Mouse (Mus musculus) spleen, adult 12 weeks (tissue): ENCODE measurements around the gene Topbp1.
"Not testable (repeated sequence)": the region's sequence is repeated elsewhere in the genome, so short reads cannot be mapped to it uniquely, and the experiment has no call there.

ENCODE experiments used
- DNase-seq: peaks from one replicate; pipeline ENCODE4 v3.0.0; 2022; ENCODE audit warnings: low spot score

Gene Topbp1

DNA sequence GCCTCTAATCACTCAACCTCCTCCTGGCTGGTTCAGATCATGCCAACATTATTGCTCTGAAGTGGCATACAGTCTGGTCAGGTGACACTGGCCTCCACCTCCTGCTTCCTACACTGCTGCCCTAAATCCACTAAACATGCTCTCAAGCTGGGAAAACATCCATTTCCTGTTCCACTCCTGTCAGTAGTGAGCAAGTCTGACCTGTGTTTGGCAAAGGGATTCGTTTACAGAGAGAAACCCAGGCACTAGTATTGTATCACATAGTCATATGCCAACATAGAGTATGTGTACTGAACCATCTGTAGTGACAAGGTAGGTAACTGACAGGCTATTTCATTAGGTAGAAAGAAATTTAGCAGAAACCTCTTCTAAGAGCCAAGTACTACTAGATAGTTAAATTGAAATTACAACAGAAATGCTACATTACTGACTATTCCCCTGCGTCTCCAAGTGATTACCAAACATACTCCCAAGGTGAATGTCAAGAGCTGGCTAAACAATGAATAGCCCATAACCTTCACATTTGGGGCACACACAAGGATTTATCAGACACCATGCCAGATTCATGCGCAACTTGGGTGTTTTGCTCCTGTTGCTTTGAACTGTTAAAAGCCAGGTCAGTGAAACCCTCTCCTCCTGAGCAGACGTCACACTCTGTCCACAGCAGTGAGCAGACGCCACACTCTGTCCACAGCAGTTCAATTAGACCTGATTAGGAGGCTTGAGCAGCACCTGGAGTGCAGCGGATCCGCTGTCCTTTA is 48.7 kb downstream of the Topbp1 start:
- DNase-seq, result not testable (repeated sequence)

DNA sequence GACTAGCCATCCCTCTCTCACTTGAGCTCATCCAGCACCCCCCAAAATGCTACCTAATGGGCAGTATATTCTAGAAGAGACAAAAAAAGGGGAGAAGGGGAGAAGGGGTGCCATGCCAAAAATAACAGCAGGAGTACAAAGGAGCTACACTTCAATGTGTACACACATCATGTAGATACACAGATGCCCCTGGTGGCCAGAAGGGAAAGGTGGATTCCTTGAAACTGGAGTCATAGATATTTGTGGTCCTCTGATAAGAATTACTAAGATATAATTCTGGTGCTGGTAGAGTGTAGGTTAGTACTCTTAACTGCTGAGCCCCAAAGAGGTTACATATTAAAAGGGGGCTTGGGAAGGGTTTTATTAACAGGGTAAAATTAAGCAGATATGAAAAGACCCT is 52.9 kb downstream of the Topbp1 start:
- no peak for DNase-seq

DNA sequence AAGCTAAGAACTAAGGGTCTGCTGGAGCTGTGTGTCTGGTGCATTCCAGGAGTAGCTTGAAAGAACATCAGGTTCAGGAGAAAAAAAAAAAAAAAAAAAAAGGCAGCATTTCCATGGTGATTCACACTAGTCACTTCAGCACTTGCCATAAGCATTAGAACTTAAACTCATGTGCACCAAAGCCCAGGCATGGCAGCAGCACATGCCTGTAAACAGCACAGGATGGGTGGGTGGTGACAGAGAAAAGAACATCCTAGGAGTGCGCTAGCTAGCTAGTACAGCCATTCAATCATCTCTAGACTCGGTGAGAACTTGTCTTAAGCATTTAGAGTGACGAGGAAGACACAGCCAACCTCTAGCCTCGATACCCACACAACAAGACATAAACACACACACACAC is 53.5 kb downstream of the Topbp1 start:
- DNase-seq, result no peak

DNA sequence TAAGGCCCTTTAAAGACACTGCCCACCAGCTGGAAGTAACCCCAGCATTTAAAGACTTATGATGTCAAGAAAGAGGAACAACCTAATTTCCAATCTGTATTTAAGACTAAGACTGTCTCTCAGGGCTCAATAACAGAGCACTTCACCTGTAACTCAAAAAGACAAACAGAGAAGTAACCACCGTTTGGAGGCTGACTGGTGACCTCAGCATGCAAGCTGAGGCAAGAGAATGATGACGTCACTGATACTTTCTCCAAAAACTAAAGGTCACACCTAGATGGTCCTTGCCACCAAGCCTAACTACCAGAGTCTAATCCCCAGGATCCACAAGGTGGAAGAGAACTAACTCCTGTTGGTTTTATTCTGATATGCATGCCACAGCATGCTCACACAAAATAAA is 55.6 kb downstream of the Topbp1 start:
- DNase-seq, result no peak

DNA sequence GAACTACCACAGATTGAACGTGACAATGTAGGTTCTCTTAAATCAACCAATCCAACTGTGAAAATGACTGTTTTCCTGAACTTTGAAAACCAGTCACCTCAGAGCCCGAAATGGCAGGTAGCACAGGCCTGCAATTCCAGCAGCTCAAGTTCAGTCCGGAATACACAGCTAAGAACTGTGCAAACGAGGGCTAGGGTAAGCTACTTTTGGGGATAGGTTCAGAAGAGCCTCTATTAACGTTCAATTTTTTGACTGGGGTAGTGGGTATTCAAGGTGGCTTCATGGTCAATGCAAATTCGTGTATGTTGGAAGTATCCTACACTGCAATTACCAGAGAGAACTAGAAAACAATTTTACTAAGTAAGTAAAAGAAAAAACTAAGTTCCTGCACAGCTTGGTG is 58.1 kb downstream of the Topbp1 start:
- no peak for DNase-seq

DNA sequence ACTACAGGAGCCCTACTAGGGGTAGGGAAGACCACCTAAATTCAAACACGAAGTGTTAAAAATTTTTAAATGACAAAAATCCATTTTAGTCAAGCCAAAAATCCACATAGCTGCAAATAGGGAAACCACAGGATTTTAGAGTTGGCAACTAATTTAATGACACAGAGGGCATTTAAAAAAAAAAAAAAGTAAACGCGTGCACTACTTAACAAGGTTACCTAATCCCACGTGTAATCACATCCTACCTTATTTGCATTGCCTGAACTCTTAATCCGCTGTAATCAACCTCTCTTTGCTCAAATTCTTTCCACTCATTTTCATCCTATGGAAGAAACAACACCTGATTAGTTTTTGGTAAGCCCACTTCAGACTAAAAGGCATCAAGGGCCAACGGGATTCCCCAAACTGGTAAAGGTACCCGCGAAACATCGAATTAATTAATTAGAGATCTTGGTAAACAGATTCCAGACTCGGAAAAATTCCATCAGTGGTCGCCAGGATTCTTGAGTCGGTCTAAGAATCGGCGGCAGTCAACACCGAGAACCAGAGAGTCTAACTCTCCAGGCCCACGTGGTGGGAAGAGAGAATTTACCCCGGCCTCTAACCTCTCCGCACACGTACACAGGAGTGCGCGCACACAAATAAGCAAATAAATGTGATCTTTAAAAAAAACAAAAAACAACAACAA is 58.9 kb downstream of the Topbp1 start:
- DNase-seq, result peak; percentile 6

DNA sequence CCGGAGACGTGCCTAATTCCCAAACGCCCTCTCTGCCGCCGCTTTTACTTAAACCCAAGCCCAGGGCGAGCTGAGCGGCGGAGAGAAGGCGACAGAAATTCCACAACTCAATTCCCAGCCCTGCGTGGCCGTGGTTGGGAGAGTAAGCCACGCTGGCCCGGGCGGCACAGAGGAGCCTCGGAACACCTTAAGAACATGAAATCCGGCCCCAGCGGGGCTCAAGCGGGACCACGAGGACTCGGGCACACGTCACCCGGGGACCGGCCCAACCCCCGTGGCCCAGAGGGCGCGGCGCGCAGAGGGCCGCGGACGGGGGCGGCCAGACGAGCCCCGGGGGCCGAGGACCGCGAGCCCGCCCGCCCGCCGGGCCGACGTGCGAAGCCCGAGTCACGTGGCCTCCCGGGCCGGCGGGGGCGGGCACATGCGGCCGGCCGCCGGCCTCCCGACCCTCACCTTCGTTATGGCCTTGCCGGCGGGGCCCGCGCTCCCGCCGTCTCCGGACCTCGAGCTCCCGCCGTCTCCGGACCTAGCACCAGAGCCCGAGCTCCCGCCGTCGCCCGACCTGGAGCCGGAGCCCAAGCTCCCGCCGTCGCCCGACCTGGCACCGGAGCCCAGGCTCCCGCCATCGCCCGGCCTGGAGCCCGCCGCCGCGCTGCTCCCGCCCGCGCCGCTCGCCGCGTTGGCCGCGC is 59.7 kb downstream of the Topbp1 start:
- DNase-seq, result peak; percentile 70

DNA sequence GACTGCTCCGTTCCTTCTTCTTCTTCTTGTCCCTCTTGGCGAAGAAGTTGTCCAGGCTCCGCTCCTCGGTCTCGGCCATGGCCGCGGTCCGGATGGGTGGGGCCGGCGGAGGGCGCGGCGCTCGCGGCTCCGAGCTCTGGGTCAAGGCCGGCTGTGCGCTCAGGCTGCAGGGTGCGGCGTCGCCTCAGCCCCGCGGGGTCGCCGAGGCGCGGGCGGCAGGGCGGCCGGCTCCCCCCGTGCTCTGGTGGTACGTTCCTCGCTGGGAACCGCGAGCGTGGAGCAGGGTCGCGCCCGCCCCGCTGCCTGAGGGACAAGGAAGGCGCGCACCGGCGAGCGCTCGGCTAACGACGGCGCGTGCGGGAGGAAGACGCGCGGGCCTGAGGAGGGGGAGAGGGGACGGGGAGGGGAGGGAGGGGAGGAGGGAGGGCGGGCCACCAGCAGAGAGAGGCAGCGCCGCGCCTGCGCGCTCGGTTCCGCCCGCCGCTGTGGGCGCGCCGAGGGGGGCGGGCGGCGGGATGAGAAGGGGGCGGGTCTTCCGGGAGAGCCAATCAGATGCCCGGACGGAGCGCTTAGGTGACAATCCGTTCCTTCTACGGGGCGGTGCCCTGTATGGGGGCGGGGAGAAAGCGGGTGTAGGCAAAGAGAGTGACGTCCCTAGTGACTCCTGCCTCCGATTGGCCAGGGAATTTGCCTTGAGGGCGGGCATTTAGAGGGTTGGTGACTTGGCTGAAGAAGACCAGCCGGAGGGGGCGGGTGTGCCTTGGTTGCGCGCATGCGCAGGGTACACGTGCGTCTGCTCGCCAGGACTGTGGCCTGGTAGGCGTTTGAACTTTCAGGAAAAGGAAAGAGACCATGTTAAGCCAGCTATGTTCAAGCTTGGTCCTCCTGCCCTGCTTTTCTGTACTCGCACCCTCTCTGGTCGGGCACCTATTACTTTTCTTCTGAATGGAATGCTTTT is 60.6 kb downstream of the Topbp1 start, which contains the start of gene Cdv3:
Cdv3 (minus strand) TSS at position 551 of the 958 bp plus-strand sequence.
- peak; percentile 99 for DNase-seq

DNA sequence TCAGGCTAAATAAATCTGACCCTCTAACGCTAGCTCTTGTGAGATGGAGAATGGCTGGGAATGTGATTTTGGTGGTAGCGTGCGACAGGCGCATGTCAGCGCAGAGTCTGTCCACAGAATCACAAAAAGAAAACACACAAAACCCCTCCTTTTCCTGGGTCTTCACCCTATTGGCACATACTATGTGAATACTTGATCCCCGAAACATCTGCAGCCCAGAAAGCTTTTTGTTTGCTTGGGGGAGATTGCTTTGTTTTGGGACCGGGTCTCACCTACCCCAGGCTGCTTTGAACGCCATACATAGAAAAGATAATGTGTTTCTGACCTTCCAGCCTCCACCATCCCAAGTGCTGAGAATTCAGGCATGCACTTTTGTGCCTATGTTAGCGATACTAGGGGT is 61.3 kb downstream of the Topbp1 start:
- DNase-seq, result no peak

DNA sequence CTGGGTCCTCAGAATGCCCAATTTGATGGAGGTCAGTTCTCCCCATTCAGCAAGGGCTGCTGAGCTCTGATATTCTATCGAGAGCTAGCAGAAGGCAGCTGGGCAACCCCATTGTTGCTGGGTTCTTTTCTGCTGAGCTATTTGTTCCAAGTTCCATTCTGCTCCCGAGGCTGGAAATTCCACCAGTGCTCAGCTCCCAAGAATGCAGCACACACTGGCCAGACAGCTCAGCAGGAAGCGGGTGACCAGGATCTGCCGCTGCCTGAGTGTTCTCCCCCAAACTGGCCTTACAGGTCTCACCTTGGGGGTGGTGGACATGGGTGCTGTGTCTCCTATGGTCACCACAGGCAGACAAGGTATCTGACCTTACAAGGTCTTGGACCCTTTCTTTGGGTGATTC is 64.9 kb downstream of the Topbp1 start:
- no peak for DNase-seq

DNA sequence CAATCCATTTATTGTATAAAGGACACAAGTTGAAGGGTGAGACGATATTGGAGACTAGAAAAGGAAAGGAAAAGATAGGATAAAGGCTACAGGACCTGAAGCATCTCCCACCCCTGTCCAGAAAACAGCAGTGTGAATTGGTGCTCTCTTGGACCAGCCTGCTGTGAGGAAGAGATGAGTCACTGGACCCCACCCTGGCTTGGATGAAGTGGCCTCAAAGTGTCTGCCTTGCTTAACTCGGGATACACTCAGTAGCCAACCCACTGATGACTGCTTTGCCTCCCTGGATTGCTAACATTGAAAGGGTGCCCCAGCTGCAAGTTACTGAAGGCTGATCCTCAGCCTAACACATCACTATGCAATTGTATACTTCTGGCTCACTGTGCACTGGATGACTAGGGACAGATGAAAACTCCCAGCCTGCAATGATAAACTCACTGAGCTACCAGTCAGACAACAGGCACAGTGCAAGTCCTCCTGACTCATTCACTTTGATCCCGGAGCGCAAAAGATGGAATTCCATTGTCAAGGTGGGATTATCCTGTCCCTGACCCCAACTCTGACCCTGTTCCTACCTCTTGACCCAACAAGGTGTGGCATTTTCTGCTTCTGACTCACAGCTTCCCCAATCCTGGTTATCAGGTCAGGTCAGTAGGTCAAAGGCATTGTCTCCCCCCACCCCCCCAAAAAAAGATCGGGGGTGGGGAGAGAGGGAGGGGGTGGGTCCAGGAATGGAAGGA is 67.4 kb downstream of the Topbp1 start:
- no peak for DNase-seq

DNA sequence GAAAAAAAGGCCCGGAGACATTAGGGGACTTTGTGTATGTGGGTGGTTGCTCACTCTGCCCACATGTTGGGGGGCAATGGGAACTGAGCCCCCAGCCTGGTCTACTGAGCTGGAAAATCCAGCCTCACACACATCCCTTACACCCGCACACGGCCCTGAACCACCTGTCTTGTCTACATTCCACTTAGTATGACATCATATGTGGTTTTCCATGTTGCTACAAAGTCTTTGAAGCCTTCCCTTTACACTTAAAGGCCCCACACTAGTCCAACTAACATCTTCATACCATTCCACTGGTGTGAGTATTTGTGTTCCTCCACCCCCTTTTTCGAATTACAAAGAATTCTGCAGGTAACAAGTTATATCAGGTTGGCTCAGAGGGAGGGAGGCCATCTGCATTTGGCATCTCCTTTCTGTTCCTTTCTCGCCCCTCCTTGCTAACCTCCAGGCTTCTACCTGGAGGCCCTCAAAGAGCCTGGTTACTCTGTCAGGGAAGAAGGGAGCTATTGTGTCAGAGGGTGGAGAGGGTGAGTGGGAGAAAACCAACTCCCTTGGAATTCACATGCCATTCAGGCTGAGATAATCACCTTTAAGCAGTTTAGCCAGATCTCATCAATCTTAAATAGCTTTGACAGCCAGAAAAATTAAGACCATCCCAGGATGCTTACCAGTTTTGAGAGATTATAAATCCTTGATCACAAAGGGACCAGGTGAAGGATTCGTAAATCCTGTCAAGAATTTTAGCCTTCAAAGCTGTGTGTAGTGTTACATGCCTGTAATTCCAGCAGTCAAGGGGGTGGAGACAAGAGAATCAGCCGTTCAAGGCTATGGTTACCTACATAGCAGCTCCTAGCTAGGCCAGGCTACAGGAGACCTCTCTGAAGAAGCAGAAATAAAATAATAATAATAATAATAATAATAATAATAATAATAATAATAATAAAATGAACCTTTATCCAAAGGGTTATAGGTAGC is 71.6 kb downstream of the Topbp1 start:
- no peak for DNase-seq

DNA sequence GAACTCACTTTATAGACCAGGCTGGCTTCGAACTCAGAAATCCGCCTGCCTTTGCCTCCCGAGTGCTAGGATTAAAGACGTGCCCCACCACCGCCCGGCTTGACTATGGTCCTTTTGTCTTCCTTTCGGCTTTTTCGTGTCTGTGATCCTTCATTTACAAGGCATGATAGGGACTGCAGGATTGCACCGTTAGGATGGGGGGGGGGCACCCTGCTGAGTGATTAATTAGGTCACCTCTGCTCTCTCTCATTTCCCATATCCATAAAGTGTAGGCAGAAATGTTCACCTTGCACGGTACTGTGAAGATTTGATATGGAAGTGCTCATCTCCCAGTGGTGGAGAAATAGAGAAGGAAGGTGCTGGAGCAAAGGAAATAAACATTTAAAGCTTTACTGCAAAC is 73.7 kb downstream of the Topbp1 start:
- DNase-seq, result no peak

DNA sequence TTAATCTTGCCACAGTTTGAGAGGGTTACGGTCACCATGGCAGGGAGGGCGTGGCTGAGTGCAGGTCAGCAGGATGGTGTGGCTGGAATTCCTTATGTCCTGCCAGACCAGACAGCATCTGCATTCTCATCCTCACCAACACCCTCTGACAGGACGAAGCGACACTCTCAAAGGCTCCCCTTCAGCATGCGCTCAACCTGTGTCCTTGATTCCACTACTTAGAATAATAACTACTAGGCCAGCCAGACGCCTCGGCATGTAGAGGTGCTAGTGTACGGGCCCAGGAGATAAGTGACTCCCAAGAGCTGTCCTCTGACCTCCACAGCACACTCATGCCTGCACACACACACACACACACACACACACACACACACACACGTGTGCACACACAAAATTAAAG is 74.2 kb downstream of the Topbp1 start:
- DNase-seq, result no peak

DNA sequence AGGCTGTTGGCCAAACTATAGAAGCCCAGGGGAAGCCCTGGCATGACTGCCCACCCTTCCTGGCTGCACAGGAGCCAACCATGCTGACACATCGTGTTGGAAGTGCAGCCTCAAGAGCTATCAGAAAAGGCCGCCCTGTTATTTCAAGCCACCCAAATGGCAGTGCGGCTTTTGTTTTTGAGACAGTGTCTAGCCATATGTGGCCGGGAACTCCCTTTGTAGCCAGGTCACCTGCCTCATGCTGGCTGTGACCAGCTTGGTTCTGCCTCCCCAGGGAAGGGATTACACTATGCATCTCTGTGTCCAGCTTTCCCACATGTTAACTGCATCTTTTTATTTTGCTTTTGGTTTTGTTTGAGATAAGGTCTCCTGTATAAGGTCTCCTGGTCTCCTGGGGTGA is 75.6 kb downstream of the Topbp1 start:
- no peak for DNase-seq

DNA sequence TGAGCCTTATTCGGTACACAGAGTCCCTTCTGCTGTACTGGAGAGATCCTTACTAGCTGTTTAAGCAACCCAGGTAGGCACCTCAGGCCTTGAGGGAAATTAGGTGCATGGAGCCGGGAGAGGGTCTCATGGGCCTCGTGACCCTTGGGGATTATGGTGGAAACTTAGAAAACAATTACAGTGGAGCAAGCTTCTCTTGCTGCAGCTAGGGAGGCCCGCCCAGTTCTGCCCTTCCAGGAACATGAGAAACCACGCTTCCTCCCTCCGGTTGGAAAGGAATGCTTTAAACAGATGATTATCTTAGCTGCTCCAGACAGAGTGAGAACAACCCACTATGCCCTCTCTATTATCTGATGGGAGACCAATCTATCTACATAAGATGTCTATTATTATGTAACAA is 78.0 kb downstream of the Topbp1 start:
- no peak for DNase-seq

DNA sequence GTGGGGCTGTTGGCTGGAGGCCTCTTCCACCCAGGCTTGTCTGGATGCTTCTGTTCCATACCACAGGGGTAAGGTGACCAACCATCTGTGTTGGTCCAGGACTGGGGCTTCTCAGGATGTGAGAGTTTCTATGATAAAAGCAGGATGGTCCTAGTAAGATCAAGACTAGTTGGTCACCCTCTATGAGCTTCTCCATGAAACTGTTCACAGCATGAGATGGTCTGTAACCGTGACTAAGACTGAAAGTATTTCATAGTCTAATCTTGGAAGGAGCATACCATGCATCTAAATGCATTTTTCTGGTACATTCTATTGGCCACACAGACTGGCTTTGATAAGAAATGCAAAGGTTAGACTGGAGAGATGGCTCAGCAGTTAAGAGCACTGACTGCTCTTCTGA is 78.6 kb downstream of the Topbp1 start:
- DNase-seq, result no peak

DNA sequence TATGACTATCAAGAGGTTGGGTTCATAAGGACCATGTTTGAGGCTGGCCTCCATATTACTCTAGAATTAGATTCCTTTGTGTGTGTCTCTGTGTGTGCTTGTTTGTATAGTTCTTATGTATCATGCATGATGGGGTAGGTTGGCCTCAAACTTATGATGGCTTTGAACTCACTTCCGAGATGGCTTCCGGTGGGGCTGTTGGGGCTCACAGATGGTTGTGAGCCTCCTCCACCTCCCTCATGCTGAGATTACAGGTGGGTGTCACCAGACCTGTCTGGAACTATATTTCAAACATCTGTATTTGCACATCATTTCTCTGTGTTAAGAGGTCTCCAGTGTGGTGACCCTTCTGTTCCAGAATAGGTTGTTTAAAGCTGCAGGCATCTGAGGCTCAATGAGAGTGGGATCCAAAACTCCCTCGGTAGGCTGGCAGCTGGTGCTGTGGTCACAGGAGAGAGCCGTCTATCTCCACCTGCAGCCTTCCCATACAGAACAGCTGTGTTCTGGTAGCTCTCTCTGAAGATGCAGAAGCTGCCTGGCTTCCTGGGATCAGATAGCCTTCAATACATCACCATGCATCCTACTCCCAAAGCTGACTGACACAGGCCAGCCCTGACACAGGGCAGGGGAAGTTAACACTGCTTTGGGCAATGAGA is 79.3 kb downstream of the Topbp1 start:
- no peak for DNase-seq

DNA sequence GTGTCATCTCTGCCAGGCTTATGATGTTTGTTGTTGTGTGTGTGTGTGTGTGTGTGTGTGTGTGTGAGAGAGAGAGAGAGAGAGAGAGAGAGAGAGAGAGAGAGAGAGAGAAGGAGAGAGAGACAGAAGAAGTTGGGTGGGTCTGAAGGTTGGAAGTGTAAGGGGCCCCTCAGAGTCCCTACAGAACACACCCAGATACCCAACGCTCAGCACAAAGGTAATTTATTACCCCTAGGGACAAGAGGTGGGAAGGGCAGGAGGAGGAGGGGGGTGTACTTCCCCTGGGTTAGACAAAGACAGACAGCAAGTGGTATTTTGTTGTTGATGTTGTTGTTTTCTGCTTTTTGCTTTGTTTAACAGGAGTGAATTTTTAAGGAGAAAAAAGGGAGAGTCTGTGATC is 80.6 kb downstream of the Topbp1 start:
- no peak for DNase-seq

DNA sequence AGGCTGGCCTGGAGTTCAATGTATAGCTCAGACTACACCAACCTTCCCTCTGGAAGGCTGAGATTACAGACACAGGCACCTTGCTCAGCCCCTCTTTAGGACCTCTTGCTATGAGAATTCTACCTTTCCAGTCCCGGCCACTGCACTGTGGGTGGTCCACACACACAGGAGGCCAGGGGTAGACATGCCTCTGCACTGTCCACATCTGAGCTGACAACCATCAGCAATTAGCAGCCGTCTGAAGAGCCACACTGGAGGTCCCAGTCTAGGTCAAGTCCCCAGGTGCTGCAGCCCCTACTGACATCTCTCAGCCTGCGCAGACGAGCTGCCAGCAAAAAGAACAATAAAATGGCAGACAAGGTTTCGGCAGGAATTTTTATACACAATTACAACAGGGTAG is 81.6 kb downstream of the Topbp1 start:
- DNase-seq, result no peak
